Mouse (Mus musculus) ES-E14 (cell line): ENCODE data around the gene Hoxd11.

Experiments used
- CHD2 ChIP-seq: IDR thresholded peaks from 2 replicates; pipeline ENCODE4 v1.6.1; 2014; ENCODE audit warnings: mild to moderate bottlenecking, low read depth, low read length, inconsistent platforms
- HCFC1 ChIP-seq: IDR thresholded peaks from 2 replicates; pipeline ENCODE4 v1.6.1; 2012; ENCODE audit warnings: low read length, inconsistent platforms, borderline replicate concordance; ENCODE audit not compliant: insufficient read depth
- MAFK ChIP-seq: IDR thresholded peaks from 2 replicates; pipeline ENCODE4 v1.6.1; 2014; ENCODE audit warnings: mild to moderate bottlenecking, low read depth, low read length, inconsistent platforms; ENCODE audit not compliant: insufficient read depth
- ZC3H11A ChIP-seq: IDR thresholded peaks from 2 replicates; pipeline ENCODE4 v1.6.1; 2012; ENCODE audit warnings: low read depth, mild to moderate bottlenecking, inconsistent platforms, low read length, borderline replicate concordance
- ZNF384 ChIP-seq: IDR thresholded peaks from 2 replicates; pipeline ENCODE4 v1.6.1; 2012; ENCODE audit warnings: low read depth, low read length, inconsistent platforms

DNA sequence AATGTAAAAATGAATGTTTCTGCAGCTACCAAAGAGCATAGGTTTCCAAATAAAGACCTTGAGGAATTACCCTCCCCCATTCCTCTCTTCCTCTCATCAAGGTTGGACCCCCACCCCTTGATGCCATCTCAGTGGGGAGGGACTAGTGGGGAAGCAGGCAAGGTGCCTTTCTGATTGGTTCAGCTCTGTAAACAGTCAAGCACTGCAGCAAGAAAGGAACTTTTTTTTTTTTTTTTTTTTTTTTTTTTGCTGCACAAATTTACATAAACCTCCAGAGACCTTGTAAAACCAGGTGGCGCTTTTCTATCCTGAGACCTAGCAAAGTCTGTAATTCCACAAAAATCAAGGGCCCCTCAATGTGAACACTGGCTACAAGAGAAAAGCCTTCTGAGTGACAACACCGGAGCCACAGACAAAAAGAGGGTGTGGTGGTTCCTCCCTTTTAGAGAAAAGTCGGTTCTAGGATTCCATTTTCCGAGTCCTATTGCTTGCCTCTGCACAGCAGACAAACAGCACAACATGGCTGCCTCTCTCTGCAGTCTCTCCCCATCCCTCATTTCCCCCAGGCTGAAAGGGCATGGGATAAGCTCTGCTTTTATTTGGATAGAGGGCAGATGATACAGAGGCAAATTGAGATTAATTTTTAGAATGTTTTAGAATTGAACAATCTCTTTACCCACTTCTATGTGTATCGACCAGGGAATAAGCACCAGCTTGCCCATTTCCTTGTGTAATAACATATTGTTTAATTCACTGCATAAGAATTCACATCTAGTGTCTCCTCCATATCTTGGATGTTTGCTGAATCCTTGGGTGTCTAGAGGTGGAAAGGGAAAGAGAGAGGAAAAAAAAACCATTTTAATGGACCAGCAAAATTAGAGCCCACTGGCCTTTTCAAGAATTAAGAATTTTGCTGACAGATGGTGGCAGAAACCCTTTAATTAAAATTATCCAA lies 30.4 kb downstream of the Hoxd11 start:
- TF ChIP-seq HCFC1 = no peak
- TF ChIP-seq ZC3H11A = no peak
- TF ChIP-seq MAFK = no peak
- TF ChIP-seq CHD2 = no peak
- TF ChIP-seq ZNF384 = peak; percentile 73
